Mouse (Mus musculus) kidney, postnatal 10 days (tissue): ENCODE measurements around the gene Ralgds.
A peak's percentile ranks its signal among the peaks of the same experiment; 100 is the strongest.

Source experiments
- DNase-seq: peaks from one replicate; pipeline ENCODE4 v3.0.0; 2021; ENCODE audit warnings: mixed read lengths

Gene Ralgds

DNA sequence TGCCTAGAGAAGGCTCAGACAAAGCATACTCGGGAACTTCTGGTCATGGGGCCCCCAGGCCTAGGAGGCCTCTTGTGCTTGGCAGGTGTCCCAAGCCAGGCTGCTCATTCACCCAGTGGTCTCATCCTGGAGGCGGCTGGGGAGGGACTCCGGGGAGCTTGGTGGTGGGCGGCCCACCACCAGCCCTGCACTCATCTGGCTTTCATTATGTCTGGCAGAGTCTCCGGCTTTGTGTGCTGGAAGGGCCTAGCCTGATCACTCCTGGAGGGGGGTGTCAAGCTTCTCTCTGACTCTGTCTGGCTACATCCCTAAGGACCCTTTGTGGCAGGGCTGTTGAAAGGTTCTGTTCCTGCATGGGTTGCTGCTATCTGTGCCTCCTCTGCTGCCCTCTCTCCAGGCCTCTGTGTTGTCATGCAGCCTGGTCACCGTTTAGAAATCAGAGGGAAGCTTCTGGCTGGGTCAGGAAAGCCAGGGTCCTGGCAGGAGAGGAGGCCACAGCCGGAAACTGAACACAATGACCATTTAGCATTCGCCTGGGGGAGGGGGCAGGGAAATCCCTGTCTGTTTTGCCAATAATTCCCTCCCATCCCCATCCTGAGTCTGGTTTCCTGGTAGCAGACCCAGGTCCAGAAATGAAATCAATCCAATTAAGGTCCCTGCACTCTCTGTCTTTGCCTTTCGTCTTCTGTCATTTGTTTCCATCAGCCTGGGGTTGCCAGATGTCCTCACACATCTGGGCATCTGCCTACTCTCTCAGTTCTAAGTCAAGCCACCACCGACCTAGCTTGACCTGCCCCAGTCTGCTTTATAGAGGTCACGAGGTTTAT, 21.7 kb downstream of the Ralgds start:
- DNase-seq: peak; percentile 77

- no peak for DNase-seq
These were observed 22.3 kb downstream of the Ralgds start for GRCm38 (mm10) chr2:28535263-28535540.

- peak; percentile 51 for DNase-seq
These were observed 22.7 kb downstream of the Ralgds start for GRCm38 (mm10) chr2:28535650-28536049.

GRCm38 (mm10) chr2:28536166-28536565, 23.2 kb downstream of the Ralgds start:
- DNase-seq: peak; percentile 66

- no peak for DNase-seq
These were observed 24.1 kb downstream of the Ralgds start for GRCm38 (mm10) chr2:28536766-28537633.

DNA sequence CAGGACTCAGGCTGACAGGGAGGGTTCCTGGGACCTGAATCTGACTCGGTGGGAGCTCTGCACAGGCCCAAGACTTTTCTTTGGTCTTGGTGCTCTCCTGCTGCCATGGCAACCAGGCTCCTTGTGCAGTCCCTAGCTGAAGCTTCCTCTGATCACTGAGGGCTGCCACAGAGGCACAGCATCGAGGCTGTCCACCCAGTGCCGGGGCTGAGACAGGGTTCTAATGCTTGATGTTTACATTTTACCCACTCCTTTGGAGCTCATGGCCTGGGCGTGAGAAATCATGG, 24.7 kb downstream of the Ralgds start:
- no peak for DNase-seq

GRCm38 (mm10) chr2:28537995-28538816, 25.3 kb downstream of the Ralgds start:
- no peak for DNase-seq

DNA sequence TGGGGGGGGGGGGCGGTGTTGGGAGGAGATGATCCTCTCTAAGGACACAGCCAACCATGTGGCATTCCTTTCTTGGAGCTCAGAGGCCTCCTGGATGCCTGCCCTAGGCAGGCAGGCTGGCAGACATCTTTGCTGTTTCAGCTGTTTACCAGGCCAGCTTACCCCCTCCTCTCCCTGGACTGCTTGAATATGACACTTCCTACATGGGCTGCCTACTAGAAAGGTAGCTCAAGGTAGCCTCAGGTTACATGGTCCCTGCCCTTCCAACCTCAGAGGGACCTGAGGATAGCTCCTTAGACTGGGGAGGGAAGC, 25.8 kb downstream of the Ralgds start:
- DNase-seq: no peak

- peak; percentile 85 for DNase-seq
These were observed 26.3 kb downstream of the Ralgds start for GRCm38 (mm10) chr2:28539206-28539605.

GRCm38 (mm10) chr2:28539949-28540348, 27.0 kb downstream of the Ralgds start:
- DNase-seq: no peak

DNA sequence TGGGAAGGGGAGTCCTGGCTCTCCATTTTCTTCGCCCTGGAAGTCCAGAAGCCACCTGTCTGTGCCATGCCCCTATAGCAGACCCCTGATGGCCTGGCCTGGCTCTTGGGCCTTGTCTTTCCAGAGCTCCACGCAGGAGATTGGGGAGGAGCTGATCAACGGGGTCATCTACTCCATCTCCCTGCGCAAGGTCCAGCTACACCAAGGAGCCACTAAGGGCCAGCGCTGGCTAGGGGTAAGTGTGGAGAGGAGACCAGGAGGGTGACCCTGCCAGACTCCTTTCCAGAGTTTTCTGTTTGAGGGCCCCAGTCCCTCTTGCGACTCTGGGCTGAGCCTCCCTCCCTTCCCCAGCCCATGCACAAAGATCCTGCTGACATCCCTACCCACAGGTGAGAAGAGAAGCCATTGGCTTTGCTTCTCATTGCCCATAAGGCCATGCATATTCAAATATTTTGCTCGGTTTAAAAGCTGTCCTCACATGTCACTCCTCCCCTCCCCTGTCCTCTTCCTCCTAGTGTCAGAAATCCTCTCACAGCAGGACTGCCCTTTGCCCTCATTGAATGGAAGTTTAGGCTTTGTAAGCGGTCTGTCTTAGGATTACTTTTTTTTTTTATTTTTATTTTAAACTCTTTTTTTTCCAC, 27.8 kb downstream of the Ralgds start:
- no peak for DNase-seq

- no peak for DNase-seq
These were observed 31.0 kb downstream of the Ralgds start for GRCm38 (mm10) chr2:28543894-28544293.

GRCm38 (mm10) chr2:28545976-28546375, 33.1 kb downstream of the Ralgds start:
- DNase-seq: no peak

DNA sequence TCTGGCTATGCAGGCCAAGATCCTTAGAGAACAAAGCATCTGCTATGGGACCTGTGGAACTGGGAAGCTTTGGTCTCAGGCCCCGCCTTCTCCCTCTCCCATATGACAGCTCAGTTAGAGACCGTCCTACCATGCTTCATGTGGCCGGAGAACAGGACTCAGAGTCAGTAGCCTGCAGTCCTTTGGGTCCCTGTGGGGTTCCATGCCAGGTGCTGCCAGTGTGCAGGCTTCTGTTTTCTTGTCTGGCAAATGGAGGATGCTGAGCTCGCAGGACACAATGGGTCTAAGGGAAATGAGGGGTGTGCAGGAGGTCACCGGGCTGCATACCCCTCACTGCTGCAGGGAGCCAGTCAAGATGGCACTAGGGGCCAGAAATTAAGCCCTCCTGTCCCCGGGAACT, 33.6 kb downstream of the Ralgds start:
- DNase-seq: no peak

DNA sequence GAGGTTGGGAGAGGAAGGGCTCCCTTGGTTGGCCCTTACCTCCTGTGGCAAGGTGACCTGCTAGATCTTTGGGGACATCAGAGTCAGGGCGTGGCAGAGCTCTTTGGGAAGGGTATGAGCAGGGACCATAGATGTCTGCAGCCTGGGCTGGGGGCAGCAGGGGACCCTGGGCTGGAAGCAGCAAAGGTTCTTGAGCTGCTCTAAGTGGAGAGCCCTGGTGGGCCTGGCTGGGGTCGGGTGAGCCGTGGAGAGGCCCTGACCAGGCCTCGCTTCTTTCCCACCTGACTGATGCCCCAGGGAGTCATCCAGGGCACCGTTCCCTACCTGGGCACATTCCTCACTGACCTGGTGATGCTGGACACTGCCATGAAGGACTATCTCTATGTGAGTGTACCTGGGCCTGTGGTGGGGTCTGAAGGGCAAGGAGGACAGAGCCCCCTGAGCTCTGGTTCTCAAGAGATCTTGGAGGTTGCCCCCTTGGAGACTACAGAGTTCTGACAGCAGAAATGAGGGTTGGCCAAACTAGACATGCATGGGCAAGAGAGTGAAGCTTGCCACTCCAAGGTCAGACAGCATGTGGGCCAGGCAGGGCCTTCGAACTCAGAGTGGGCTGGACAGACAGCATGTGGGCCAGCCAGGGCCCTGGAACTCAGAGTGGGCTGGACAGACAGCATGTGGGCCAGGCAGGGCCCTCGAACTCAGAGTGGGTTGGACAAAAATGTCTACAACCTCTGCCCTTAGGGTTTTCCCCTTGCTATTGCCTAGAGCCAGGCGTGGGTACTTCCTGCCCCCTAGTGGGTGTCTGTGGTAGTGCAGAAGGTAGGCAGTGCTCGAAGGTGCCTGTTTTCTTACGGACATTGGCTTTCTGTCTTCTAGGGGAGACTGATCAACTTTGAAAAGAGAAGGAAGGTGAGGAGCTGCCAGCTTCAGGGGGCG, 34.6 kb downstream of the Ralgds start:
- DNase-seq: peak; percentile 92

- no peak for DNase-seq
These were observed 36.2 kb downstream of the Ralgds start for GRCm38 (mm10) chr2:28549157-28549556.

DNA sequence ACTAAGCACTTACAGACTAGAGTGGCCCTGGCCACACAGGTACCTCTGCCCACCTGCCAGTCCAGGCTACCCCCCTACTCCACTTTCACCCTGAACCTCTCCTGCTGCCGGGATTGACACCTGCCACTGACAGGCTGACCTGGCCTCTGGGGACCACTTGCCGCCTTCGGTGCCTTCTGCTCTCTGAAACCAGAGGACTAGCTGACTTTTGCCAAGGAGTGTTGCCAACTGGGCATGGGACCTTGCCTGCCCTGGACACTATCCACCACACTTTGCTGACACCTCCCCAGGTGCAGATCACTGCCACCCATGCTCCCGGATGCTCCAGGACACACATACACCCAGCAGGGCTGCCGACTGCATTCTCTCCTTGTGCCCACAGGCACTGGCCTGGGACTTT, 39.4 kb downstream of the Ralgds start:
- DNase-seq: no peak

- DNase-seq: no peak
These were observed 44.5 kb downstream of the Ralgds start for GRCm38 (mm10) chr2:28557452-28557851.

DNA sequence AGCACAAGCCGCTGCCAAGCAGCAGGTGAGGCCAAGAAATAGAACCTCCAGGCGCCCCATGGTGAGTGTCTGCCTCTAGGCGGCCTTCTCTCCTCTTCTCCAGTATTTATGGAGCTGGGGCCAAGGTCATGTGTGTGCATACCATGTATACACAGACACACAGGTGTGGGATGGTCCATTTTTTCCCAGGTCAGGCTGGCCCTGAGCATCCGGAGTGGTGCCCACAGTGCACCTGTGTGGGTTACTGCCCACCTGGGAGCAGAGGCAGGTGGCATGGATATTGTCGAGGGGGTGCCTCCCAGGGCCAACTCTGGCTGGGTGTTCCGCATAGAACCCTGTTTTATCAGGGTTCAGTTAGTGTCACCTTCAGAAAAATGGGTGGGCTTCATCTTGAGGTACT, 50.4 kb downstream of the Ralgds start, which contains the start of gene Cel:
Gene Cel (minus strand): TSS at position 101 of the 400 bp plus-strand sequence.
- DNase-seq: no peak

- no peak for DNase-seq
These were observed 50.9 kb downstream of the Ralgds start for GRCm38 (mm10) chr2:28563830-28564229.

GRCm38 (mm10) chr2:28564380-28564779, 51.5 kb downstream of the Ralgds start:
- DNase-seq: no peak

DNA sequence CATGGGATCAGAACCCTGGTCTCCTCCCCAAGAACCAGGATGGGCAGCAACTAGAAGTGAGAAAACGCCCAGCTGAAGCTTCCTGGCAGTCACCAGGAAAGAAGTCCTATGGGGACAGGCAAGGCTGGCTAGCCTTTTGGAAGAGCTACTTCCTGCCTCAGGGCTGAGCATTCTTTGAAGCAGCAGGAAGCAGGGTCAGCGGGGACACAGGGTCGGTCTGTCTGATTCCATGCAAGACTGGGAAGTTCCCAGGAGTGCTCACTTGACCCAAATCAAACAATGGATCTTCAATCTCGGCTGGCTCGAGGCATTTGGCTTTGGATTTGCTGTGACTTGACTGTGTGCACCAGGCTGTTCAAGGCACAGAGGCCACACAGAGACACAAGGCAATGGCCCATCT, 53.6 kb downstream of the Ralgds start:
- DNase-seq: peak; percentile 67
